Mouse (Mus musculus) fibroblast of lung, adult 2 months (primary cell): ENCODE measurements around the gene Ddx50.
"Not testable (repeated sequence)": the region's sequence is repeated elsewhere in the genome, so short reads cannot be mapped to it uniquely, and the experiment has no call there.

Experiments used
- DNase-seq: peaks from one replicate; pipeline ENCODE4 v3.0.0-alpha.2; 2011; ENCODE audit warnings: low read depth

The Ddx50 gene

GRCm38 (mm10) chr10:62601053-62601791, 49.8 kb downstream of the Ddx50 start:
- DNase-seq = no peak

DNA sequence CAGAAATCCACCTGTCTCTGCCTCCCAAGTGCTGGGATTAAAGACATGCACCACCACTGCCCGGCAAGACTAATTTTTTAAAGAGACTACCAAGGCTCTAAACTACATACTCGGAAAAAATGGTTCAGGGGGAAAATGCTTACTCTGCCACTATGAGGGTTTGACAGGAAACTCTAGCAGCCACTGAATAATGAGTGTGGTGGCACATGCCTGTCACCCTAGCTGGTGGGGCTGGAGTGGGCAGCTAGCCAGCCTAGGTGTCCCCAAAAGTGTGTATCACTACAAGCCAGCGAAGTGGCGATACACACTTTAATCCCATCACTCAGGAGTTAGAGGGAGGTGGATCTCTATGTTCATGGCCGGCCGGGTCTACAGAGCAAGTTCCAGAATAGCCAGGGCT, 51.0 kb downstream of the Ddx50 start:
- no peak for DNase-seq

- DNase-seq = not testable (repeated sequence)
Measured at GRCm38 (mm10) chr10:62599311-62599710, 51.7 kb downstream of the Ddx50 start.

DNA sequence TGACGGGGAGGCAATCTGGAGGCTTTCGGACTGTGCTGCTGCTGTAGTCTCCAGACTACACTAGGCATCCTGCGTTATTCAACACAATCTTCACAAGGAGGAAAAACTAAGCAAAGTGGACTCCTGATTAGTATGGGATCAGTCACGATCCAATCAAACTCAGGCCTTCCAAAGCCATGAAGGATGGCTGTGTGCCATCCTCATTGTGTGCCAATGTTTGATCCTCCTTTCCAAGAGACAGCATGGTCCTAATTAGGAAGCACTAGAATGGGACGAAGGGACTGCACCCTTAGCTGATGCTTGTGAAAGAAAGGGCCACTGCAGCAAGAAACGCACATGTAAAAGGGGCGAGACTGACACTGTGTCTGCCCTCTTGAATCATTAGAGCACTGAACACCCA, 58.5 kb downstream of the Ddx50 start:
- no peak for DNase-seq

DNA sequence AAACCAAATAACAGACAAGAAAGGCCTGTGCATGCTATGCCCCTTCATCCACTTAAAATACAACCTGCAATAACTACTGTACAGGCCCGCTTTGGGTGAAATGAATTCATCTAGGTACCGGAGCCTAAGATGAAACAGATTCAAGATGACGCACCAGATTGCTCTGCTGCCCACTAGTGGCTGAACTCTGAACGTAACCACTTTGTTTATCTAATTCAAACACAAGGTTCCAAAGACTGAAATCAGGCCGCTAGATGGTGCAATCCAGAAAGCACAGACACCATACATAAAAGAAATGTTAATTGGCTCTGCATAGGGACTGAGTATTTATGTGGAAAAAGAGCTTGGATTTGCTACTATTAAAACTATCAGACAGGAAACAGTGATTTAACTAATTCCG, 60.8 kb downstream of the Ddx50 start:
- DNase-seq = peak; percentile 92

GRCm38 (mm10) chr10:62588616-62589015, 62.4 kb downstream of the Ddx50 start:
- no peak for DNase-seq

DNA sequence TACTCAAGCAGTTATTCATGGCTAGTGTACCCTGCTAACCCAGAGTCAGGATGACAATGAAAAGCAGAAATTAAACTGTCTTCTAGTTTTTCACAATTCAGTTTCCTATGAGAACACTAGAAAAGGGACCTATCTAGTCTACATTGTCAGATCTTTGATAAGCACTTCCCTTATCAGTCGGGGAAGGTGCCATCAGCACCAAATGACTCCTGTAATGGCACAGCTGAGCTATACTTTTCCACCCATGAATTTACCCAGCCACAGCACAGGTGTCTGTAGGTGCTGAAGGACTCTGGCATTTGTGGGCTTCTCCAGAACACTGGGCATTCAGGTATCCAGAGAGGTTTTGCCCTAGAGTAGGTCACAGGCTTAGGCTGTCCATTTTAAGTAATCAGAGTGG, 67.8 kb downstream of the Ddx50 start:
- no peak for DNase-seq

- no peak for DNase-seq
Measured at GRCm38 (mm10) chr10:62582701-62583100, 68.3 kb downstream of the Ddx50 start.

DNA sequence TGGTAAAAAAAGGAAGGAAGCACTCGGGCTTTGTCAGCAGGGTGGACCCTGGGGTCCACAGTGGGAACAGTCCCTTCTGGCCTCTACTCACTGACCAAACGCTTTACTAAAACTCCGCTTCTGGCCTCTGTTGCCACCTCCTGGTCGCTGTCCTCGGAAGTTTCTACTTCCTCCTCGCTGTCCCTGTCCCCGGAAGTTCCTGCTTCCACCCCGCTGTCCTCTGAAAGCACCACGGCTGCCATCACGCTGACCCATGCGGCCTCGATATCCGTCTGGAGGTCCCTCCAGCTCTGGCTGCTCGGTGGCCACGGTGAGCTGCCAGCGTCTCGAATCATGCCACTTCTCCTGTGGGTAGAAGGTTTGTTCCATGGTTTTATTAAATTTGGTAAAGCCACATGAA, 68.8 kb downstream of the Ddx50 start:
- no peak for DNase-seq

DNA sequence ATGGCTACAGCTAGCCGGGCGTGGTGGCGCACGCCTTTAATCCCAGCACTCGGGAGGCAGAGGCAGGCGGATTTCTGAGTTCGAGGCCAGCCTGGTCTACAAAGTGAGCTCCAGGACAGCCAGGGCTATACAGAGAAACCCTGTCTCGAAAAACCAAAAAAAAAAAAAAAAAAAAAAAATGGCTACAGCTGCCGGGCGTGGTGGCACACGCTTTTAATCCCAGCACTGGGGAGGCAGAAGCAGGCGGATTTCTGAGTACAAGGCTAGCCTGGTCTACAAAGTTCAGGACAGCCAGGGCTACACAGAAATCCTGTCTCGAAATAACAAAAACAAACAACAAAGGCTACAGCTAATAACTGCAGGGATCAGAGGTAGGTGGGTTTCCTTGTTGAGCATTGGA, 71.9 kb downstream of the Ddx50 start:
- DNase-seq = not testable (repeated sequence)

DNA sequence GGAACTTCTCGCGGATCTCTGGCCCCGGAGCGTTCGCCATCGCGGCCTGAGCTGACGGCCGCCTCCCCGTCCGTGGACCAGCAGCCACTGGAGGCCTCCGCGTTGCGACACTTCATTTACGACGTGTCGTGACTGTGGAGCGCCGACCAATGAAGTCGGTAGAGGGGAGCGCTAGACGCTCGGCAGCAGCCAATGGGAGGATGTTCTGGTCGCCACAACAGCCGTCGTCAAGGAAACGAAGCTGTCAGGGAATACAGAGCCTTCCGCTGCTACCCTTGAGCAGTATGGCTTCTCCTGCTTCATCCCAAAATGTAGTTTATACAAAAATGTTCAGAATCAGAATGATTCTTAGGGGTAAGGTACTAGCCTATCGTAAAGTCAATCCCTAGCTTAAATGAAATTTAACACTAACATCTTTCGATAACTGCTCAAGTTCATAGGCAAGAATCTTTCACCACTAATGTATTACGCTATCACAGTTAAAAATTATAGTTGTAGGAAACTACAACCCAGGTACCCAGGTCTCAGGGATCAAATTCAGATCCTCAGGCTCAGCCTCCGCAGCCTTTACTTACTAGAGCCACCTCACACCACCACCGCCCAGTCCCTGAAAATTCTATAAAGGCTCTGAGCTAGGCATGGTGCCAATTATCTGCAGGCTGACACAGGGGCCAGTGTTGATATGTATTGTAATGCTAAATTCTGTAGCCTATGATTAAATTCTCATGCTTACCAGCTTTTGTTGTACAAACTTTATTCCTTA, 72.5 kb downstream of the Ddx50 start, which contains the start of gene Kif1bp:
Gene Kif1bp (minus strand): TSS at position 120 of the 763 bp plus-strand sequence.
- peak; percentile 97 for DNase-seq

DNA sequence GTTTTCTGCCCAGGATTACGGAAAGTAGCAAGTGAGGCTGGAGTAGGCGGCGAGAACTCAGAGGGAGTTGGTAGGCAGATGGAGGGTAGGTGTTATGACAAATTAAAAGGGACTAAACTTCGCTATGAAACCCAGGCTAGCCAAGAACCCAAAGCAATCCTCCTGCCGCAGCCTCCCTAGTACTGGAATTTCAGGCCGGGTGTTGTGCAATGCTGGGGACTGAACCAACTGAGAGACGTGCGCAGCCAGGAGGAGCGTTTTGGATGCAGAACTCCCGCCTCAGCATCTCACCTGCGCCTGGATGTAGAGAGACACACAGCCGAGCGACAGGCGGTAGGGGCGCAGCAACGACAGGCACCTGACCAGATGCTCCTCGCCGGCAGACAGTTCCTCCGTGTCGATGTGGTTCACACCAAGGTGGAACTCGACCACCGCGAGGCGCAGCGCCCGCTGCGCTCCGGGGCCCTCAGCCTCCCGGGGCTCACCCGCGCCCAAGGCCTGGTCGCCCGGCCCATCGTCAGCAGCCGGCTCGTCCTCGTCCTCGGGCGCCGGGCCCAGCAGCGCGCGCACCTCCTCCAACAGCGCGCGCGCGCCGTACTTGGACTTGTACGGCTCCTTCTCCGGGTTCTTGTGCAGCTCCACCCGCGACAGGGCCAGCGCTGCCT, 73.2 kb downstream of the Ddx50 start:
- no peak for DNase-seq

GRCm38 (mm10) chr10:62575001-62575400, 76.0 kb downstream of the Ddx50 start:
- no peak for DNase-seq

GRCm38 (mm10) chr10:62570126-62570871, 80.7 kb downstream of the Ddx50 start:
- no peak for DNase-seq

GRCm38 (mm10) chr10:62568861-62569260, 82.2 kb downstream of the Ddx50 start:
- no peak for DNase-seq
